Mouse (Mus musculus): ENCODE results near the gene Dysf. TPM values are rescaled to one million over a fixed set of nuclear protein-coding genes. Genes with fewer than 3 reads are reported as not detected.

Gene Dysf
- polyA plus RNA-seq, 1 experiment = 21.9 TPM

DNA sequence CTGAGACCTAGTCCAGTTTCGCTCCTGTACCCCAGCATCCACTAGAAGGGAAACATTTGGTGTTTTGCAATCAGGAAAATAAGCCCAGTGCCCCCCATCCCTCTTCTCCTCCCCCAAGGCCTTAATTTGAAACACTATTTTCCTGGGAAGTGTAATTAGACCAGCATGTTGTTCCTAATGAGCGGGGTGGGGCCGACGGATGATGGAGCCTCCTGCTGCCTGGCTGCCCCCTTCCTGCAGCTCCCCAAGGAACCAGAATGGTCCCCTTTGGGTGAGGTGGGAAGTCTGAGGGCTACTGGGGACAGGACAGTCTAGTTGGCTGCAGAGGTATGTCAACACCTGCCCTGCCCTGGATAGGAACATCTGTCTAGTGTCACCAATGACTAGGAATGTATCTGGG is 136.0 kb downstream of the Dysf start:
- Histone ChIP-seq H3K4me3 (replicated peaks; ENCODE audit: extremely low read depth, low read depth, low read length) (no peak overlapping the region), H3K4me1 (ENCODE audit: control insufficient read depth, insufficient read depth, low read length) (no peaks in the 10 kb centered on the region)
- WGBS = 93% methylated on average over 4 of the region's 4 CpGs
- DNase-seq = no peak
- TF ChIP-seq POLR2A (IDR thresholded peaks at IDR 0.05; ENCODE audit: borderline replicate concordance, extremely low read depth, low read depth, low read length) (no peak), CTCF (IDR thresholded peaks at IDR 0.05; ENCODE audit: insufficient read depth, low read length) (no peak)

DNA sequence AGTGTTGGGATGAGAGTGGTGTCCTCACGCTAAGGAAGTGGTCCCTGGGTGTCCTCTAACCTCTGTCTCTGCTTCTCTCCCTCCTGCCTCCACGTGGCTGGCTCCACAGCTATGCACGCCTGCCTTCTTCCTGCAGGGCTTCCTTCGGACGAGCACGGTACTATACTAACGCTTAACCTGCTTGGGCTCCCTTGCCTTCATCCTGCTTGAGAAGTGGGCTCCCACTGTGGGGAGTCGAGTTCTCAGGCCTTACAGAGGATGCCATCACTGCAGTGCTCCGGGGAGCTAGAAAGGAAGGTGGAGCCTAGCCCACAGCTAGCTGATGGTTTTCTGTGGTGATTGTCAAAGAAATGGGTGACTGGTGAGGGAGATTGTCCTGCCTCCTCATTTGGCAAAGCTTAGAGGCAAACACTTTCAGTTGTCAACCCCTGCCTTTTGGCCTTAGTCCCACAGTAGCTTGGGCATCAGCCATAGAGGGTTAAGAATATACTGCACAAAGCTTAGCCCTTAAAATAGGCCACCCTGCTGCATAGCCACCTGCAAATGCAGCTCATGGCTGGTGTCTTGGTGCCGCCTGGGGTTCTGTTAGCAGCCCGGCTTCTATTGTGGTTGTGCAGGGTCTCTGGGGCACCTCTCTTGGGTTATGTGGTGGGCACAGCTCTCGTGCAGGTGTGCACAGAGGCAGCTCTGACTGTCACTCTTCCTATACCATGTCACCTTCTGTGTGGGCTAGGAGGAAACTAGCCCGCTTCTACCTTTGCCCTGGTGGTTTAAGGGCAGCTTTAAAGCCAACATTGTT is 139.0 kb downstream of the Dysf start:
- Histone ChIP-seq H3K4me3 (replicated peaks; ENCODE audit: extremely low read depth, low read depth, low read length) (no peak overlapping the region), H3K4me1 (ENCODE audit: control insufficient read depth, insufficient read depth, low read length) (no peaks in the 10 kb centered on the region)
- 80% methylated on average over 13 of the region's 13 CpGs for WGBS
- DNase-seq = no peak
- TF ChIP-seq POLR2A (IDR thresholded peaks at IDR 0.05; ENCODE audit: borderline replicate concordance, extremely low read depth, low read depth, low read length) (no peak), CTCF (IDR thresholded peaks at IDR 0.05; ENCODE audit: insufficient read depth, low read length) (no peak)

DNA sequence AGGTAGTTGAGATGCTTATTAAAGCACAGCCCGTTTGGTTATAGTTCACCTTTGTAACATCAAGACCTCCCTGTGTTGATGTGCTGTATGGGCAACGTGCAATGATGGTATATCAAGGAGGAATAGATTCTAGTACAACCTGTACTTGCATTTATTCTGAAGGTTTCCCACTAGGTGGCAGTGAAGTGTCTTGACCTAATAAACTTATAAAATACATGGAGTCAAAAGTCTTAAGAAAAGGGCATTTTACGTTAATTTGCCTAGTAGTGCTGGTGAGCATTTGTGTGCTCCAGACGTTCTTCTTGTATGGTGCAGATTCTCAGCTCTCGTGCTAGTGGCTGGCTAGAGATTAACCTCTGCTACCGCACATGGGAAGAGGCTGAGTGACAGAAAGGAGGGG is 140.1 kb downstream of the Dysf start:
- no peaks in the 10 kb centered on the region for H3K4me1 ChIP-seq (ENCODE audit: control insufficient read depth, insufficient read depth, low read length)
- DNase-seq = no peak
- 68% methylated on average over 6 of the region's 6 CpGs for WGBS
- no peak overlapping the region for H3K4me3 ChIP-seq (replicated peaks; ENCODE audit: extremely low read depth, low read depth, low read length)
- no peak for TF ChIP-seq POLR2A (IDR thresholded peaks at IDR 0.05; ENCODE audit: borderline replicate concordance, extremely low read depth, low read depth, low read length)
- TF ChIP-seq CTCF (IDR thresholded peaks at IDR 0.05; ENCODE audit: insufficient read depth, low read length) = no peak

DNA sequence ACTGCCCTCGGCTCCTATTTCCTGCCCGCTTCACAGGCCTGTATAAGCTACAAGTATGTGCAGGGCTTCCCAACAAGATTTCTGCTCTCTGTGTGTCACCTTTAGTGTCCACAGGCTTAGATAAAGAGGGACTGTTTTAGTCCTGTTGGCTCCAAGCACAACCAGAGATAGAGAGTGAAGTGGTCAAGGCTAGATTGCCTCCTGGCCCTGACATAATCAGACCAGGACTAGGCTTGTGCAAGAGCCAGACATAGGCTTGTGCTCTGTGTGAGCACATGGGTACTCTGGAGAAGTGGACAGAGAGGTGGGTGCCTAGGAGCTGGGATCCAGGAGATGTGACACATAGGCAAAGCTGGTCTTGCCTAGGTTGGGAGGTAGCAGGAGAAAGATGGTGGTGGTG is 146.1 kb downstream of the Dysf start:
- TF ChIP-seq POLR2A (IDR thresholded peaks at IDR 0.05; ENCODE audit: borderline replicate concordance, extremely low read depth, low read depth, low read length) (no peak), CTCF (IDR thresholded peaks at IDR 0.05; ENCODE audit: insufficient read depth, low read length) (no peak)
- H3K4me3 ChIP-seq (replicated peaks; ENCODE audit: extremely low read depth, low read depth, low read length) = no peak overlapping the region
- WGBS = 89% methylated on average over 2 of the region's 2 CpGs
- H3K4me1 ChIP-seq (ENCODE audit: control insufficient read depth, insufficient read depth, low read length) = no peaks in the 10 kb centered on the region
- DNase-seq = no peak

DNA sequence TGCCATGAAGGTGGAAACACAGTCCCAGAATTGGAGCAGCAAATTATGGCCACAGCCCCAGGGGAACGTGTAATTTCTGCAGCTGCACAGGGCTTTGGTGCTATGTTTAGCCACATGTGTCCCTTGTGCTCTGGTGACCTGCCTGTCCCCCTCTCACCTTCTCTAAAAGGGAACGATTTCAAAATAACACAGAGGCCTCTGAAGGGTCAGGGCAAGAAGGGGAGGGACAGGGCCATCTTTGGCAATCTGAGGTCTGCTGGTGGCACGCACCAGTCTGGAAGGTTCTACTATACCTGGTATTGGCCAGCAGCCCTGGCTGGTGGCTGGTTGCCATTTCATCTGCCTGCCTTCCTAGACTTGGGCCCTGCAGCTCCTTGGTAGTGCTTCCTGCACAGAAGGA is 147.4 kb downstream of the Dysf start:
- WGBS = 65% methylated on average over 3 of the region's 3 CpGs
- no peak for TF ChIP-seq POLR2A (IDR thresholded peaks at IDR 0.05; ENCODE audit: borderline replicate concordance, extremely low read depth, low read depth, low read length)
- no peak for TF ChIP-seq CTCF (IDR thresholded peaks at IDR 0.05; ENCODE audit: insufficient read depth, low read length)
- H3K4me3 ChIP-seq (replicated peaks; ENCODE audit: extremely low read depth, low read depth, low read length) = no peak overlapping the region
- no peak for DNase-seq
- no peaks in the 10 kb centered on the region for H3K4me1 ChIP-seq (ENCODE audit: control insufficient read depth, insufficient read depth, low read length)

DNA sequence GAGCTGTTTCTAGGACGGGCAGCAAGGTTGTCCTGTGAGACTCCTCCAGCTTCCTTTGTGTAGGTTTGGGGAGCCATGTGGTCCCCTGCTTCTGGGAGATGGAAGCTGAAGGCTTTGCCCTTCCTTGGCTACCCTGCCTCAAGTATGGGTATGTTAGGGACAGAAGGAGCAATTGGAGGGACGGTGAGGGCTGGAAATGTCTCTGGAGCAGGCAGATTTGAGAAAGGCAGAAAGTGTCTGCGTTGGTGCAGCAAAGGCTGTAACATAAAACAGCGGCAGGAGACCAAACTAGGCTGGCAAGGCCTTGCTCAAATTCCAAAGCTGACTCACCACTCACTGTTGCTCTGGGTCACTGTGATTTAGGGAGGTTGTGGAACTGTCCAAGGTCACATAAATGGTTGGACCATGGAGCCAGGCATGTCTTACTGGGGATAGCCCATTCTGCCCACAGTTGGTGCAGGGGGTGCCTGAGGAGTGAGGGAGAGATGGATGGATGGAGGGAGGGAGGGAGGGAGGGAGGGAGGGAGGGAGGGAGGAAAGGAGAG is 148.2 kb downstream of the Dysf start:
- TF ChIP-seq POLR2A (IDR thresholded peaks at IDR 0.05; ENCODE audit: borderline replicate concordance, extremely low read depth, low read depth, low read length) (no peak), CTCF (IDR thresholded peaks at IDR 0.05; ENCODE audit: insufficient read depth, low read length) (no peak)
- no peak for DNase-seq
- Histone ChIP-seq H3K4me3 (replicated peaks; ENCODE audit: extremely low read depth, low read depth, low read length) (no peak overlapping the region), H3K4me1 (ENCODE audit: control insufficient read depth, insufficient read depth, low read length) (no peaks in the 10 kb centered on the region)
- WGBS = 78% methylated on average over 4 of the region's 4 CpGs

DNA sequence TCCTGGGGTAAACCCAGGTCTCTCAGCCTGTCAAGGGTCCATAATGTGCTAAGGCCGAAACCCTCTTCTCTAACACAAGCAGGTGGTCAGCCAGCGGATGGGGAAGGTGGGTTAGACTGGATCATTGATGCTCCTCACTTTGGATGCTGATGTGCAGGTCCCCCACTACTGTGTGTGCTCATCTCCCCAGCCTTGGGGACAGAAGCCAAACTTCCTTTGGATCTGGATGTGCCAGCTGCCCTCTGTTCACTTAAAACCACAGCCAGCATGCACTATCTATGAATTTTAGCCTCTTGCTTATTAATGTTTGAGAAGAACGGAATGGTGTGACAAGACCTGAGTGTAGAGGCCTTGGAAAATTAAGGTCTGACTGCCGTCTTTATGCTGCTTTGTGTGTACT is 150.7 kb downstream of the Dysf start:
- TF ChIP-seq CTCF (IDR thresholded peaks at IDR 0.05; ENCODE audit: insufficient read depth, low read length) (no peak), POLR2A (IDR thresholded peaks at IDR 0.05; ENCODE audit: borderline replicate concordance, extremely low read depth, low read depth, low read length) (no peak)
- no peak for DNase-seq
- Histone ChIP-seq H3K4me3 (replicated peaks; ENCODE audit: extremely low read depth, low read depth, low read length) (no peak overlapping the region), H3K4me1 (ENCODE audit: control insufficient read depth, insufficient read depth, low read length) (no peaks in the 10 kb centered on the region)
- WGBS = 91% methylated on average over 4 of the region's 4 CpGs

DNA sequence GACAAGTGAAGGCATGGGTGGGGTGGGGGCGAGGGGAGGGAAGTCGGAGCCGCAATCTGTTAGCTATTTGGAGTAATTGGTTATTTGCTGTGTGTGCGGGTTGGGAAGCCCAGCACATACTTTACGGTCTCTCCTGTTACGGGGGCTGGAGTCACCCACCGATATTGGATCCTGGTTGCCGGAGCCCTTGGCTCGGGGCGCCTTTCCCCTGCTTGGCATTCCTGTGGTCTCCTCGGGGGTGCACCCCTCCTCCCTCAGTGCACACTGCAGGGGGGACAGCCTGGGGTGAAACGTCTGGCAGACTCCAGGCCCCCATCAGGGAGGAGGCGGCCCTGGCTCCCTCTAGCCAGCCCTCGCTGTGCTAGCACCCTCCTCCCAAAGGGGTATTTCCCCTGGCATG is 159.2 kb downstream of the Dysf start:
- TF ChIP-seq CTCF (IDR thresholded peaks at IDR 0.05; ENCODE audit: insufficient read depth, low read length) (no peak), POLR2A (IDR thresholded peaks at IDR 0.05; ENCODE audit: borderline replicate concordance, extremely low read depth, low read depth, low read length) (no peak)
- H3K4me1 ChIP-seq (ENCODE audit: control insufficient read depth, insufficient read depth, low read length) = no peaks in the 10 kb centered on the region
- 81% methylated on average over 14 of the region's 14 CpGs for WGBS
- no peak overlapping the region for H3K4me3 ChIP-seq (replicated peaks; ENCODE audit: extremely low read depth, low read depth, low read length)
- DNase-seq = no peak

DNA sequence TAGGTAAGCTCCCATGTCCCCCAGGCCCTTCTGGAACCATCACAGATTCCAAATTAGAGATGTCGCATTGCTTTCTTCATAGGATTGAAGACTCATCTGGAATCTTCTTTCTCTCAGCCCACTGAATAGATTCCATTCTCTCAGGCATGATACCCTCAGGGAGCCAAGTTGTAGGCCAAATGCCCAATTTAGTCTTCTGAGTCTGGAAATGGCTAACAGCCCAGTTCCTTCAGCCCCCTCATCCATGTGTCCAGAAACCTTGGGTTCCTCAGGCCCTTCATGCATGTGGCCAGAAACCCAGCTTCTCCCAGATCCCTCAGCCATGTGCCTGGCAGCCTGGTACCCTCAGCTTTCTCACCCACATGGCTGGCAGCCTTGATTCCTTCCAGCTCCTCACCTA is 160.2 kb downstream of the Dysf start:
- 82% methylated on average over 1 of the region's 1 CpGs for WGBS
- TF ChIP-seq POLR2A (IDR thresholded peaks at IDR 0.05; ENCODE audit: borderline replicate concordance, extremely low read depth, low read depth, low read length) (no peak), CTCF (IDR thresholded peaks at IDR 0.05; ENCODE audit: insufficient read depth, low read length) (no peak)
- H3K4me3 ChIP-seq (replicated peaks; ENCODE audit: extremely low read depth, low read depth, low read length) = no peak overlapping the region
- H3K4me1 ChIP-seq (ENCODE audit: control insufficient read depth, insufficient read depth, low read length) = no peaks in the 10 kb centered on the region
- no peak for DNase-seq

DNA sequence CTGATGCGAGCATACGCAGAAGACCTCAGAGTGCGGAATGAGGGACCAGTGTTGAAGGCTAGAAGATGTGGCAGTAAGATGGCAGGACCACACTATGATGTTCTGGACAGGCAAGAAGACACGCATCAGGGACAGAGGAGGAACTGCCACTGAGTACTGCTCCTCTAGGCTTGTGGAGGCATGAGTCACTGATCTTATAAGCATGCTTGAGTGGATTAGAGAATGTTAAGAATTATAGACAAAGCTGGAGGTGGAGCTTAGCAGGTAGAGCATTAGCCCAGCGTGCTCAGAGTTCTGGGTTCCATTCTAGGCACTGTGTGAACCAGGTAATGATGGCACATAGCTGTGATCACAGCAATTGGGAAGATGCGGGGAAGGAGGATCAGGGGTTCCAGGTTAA is 165.2 kb downstream of the Dysf start:
- no peak for TF ChIP-seq POLR2A (IDR thresholded peaks at IDR 0.05; ENCODE audit: borderline replicate concordance, extremely low read depth, low read depth, low read length)
- TF ChIP-seq CTCF (IDR thresholded peaks at IDR 0.05; ENCODE audit: insufficient read depth, low read length) = no peak
- 93% methylated on average over 6 of the region's 6 CpGs for WGBS
- Histone ChIP-seq H3K4me1 (ENCODE audit: control insufficient read depth, insufficient read depth, low read length) (no peaks in the 10 kb centered on the region), H3K4me3 (replicated peaks; ENCODE audit: extremely low read depth, low read depth, low read length) (no peak overlapping the region)
- DNase-seq = no peak
